Mouse (Mus musculus): ENCODE measurements around the gene Hlx. TPM values are rescaled to one million over a fixed set of nuclear protein-coding genes. Genes with fewer than 3 reads are reported as not detected.

Hlx gene
- 34.7 TPM for polyA plus RNA-seq (2012; fragmentation: generic; extraction: Trizol)
- long read RNA-seq, experiment 1, transcript Hlx-201 (4 exons, 2,278 nt), result major isoform, 6 of 8 reads
- long read RNA-seq, experiment 1, partial matches to known transcripts, result 2 of 8 reads
- long read RNA-seq, experiment 1, other reads (novel, unspliced or antisense), result 0 of 8 reads
- long read RNA-seq, experiment 2, transcript Hlx-201 (4 exons, 2,278 nt), result major isoform, 32 of 34 reads
- long read RNA-seq, experiment 2, partial matches to known transcripts, result 1 of 34 reads
- long read RNA-seq, experiment 2, other reads (novel, unspliced or antisense), result 1 of 34 reads

- Histone ChIP-seq H3K79me3 (ENCODE audit: low read depth) (peaks cover 31% of the 10 kb centered on the region), H3K79me2 (ENCODE audit: control insufficient read depth, insufficient read depth) (peaks cover 46% of the 10 kb centered on the region), H3K4me3 (ENCODE audit: insufficient read depth, poor library complexity, severe bottlenecking) (peak within 1 kb of the TSS; percentile 80), H3K27me3 (ENCODE audit: control insufficient read depth, insufficient read depth, insufficient read length) (no peaks in the 10 kb centered on the region), H3ac (ENCODE audit: control insufficient read depth, insufficient read length, low read depth) (peak within 1 kb of the TSS; percentile 91), H3K36me3 (ENCODE audit: control insufficient read depth, insufficient read depth) (peaks cover 34% of the 10 kb centered on the region)
- TF ChIP-seq CEBPB (IDR thresholded peaks at IDR 0.05; ENCODE audit: low read depth), result peak; percentile 93
- TF ChIP-seq CTCF (IDR thresholded peaks at IDR 0.05; ENCODE audit: control insufficient read depth, insufficient read depth, insufficient read length), result no peak
- TF ChIP-seq MAX (IDR thresholded peaks at IDR 0.05), result peak; percentile 75
These were observed at the start of gene Hlx for GRCm38 (mm10) chr1:184732556-184733049. Gene Hlx, minus strand, starts transcription at chr1:184732619.

- TF ChIP-seq MAX (IDR thresholded peaks at IDR 0.05), result no peak
- no peak for TF ChIP-seq MYOG (IDR thresholded peaks at IDR 0.05; ENCODE audit: control insufficient read depth, extremely low read depth, insufficient read length)
- TF ChIP-seq FOSL1 (IDR thresholded peaks at IDR 0.05; ENCODE audit: insufficient read depth, low read length, poor library complexity, severe bottlenecking), result peak; percentile 92
- peak; percentile 67 for TF ChIP-seq MYOD1 (IDR thresholded peaks at IDR 0.05; ENCODE audit: control insufficient read depth, insufficient read length, low read depth)
- no peak for TF ChIP-seq CEBPB (IDR thresholded peaks at IDR 0.05; ENCODE audit: low read depth)
- no peak overlapping the region for H3K4me3 ChIP-seq (ENCODE audit: insufficient read depth, poor library complexity, severe bottlenecking)
These were observed 49.7 kb upstream of the Hlx start for GRCm38 (mm10) chr1:184782161-184782513.

GRCm38 (mm10) chr1:184781286-184782160 is 49.1 kb upstream of the Hlx start:
- Histone ChIP-seq H3K4me3 (ENCODE audit: insufficient read depth, poor library complexity, severe bottlenecking) (no peak overlapping the region), H3ac (ENCODE audit: control insufficient read depth, insufficient read length, low read depth) (no peak overlapping the region), H3K36me3 (ENCODE audit: control insufficient read depth, insufficient read depth) (no peaks in the 10 kb centered on the region), H3K79me2 (ENCODE audit: control insufficient read depth, insufficient read depth) (no peaks in the 10 kb centered on the region), H3K79me3 (ENCODE audit: low read depth) (no peaks in the 10 kb centered on the region), H3K27me3 (ENCODE audit: control insufficient read depth, insufficient read depth, insufficient read length) (no peaks in the 10 kb centered on the region)
- TF ChIP-seq MAX (IDR thresholded peaks at IDR 0.05) (no peak), MYOG (IDR thresholded peaks at IDR 0.05; ENCODE audit: control insufficient read depth, extremely low read depth, insufficient read length) (no peak), FOSL1 (IDR thresholded peaks at IDR 0.05; ENCODE audit: insufficient read depth, low read length, poor library complexity, severe bottlenecking) (no peak), CEBPB (IDR thresholded peaks at IDR 0.05; ENCODE audit: low read depth) (no peak), USF1 (IDR thresholded peaks at IDR 0.05; ENCODE audit: low read depth) (no peak), CTCF (IDR thresholded peaks at IDR 0.05; ENCODE audit: control insufficient read depth, insufficient read depth, insufficient read length) (no peak), MYOD1 (IDR thresholded peaks at IDR 0.05; ENCODE audit: control insufficient read depth, insufficient read length, low read depth) (peak; percentile 5)

More at GRCm38 (mm10) chr1:184782161-184782513, 49.7 kb upstream of the Hlx start:
- Histone ChIP-seq H3ac (ENCODE audit: control insufficient read depth, insufficient read length, low read depth) (no peak overlapping the region), H3K36me3 (ENCODE audit: control insufficient read depth, insufficient read depth) (no peaks in the 10 kb centered on the region), H3K79me2 (ENCODE audit: control insufficient read depth, insufficient read depth) (no peaks in the 10 kb centered on the region), H3K27me3 (ENCODE audit: control insufficient read depth, insufficient read depth, insufficient read length) (no peaks in the 10 kb centered on the region), H3K79me3 (ENCODE audit: low read depth) (no peaks in the 10 kb centered on the region)

DNA sequence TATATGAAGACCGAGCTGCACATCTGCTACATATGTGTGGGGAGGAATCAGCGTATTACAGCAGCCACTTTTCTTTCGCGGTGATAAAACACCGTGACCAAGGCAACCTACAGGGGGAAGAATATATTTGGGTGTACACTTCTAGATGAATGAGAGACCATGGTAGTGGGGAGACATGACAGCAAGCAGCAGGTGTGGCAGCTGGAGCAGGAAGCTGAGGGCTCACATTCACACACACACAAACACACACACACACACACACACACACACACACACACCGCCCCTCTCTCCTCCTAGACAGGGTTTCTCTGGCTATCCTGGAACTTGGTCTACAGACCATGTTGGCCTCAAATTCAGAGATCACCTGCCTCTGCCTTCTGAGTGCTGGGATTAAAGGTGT is 45.7 kb upstream of the Hlx start:
- H3ac ChIP-seq (ENCODE audit: control insufficient read depth, insufficient read length, low read depth), result no peak overlapping the region
- no peak for TF ChIP-seq FOSL1 (IDR thresholded peaks at IDR 0.05; ENCODE audit: insufficient read depth, low read length, poor library complexity, severe bottlenecking)
- TF ChIP-seq CEBPB (IDR thresholded peaks at IDR 0.05; ENCODE audit: low read depth), result no peak
- no peak for TF ChIP-seq USF1 (IDR thresholded peaks at IDR 0.05; ENCODE audit: low read depth)
- no peak for TF ChIP-seq CTCF (IDR thresholded peaks at IDR 0.05; ENCODE audit: control insufficient read depth, insufficient read depth, insufficient read length)
- no peak for TF ChIP-seq MAX (IDR thresholded peaks at IDR 0.05)
- TF ChIP-seq MYOD1 (IDR thresholded peaks at IDR 0.05; ENCODE audit: control insufficient read depth, insufficient read length, low read depth), result no peak
- no peak for TF ChIP-seq MYOG (IDR thresholded peaks at IDR 0.05; ENCODE audit: control insufficient read depth, extremely low read depth, insufficient read length)
- no peak overlapping the region for H3K4me3 ChIP-seq (ENCODE audit: insufficient read depth, poor library complexity, severe bottlenecking)
- no peaks in the 10 kb centered on the region for H3K79me3 ChIP-seq (ENCODE audit: low read depth)
- H3K36me3 ChIP-seq (ENCODE audit: control insufficient read depth, insufficient read depth), result no peaks in the 10 kb centered on the region
- no peaks in the 10 kb centered on the region for H3K27me3 ChIP-seq (ENCODE audit: control insufficient read depth, insufficient read depth, insufficient read length)
- H3K79me2 ChIP-seq (ENCODE audit: control insufficient read depth, insufficient read depth), result no peaks in the 10 kb centered on the region

DNA sequence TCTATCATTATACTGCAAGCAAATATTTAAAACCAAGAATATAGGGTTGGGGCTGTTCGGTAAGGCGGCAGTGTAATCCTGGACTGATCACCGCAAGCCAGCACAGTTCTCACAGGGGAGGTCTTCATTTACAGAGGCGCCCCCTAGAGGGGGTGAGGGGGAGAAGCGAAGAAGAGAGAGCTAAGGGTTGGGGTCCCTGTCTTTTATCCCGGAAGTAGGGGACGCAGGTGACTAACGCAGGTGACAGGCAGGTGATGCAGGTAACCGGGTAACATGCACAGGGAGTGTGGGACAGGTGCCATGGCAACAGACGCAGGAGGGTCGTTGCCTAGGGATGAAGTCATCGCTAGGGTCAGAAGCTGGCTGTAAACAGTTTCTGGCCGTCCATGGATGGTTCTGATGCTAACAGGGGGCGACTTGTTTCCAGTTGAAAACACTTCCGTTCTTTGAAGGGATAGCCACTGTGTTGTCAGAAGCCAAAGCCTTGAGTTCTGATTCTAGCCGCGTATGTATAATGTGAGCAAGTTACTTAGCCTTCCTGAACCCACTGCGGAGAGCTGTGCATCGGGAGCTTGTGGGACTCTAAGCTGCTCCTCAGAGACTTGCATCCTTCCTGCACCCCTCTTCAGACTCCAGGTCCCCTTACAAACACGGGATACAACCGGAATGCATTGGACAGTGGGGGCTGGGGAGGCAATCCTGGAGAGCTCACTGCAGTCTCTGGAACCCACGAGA is 44.8 kb upstream of the Hlx start:
- H3K36me3 ChIP-seq (ENCODE audit: control insufficient read depth, insufficient read depth), result no peaks in the 10 kb centered on the region
- no peak overlapping the region for H3ac ChIP-seq (ENCODE audit: control insufficient read depth, insufficient read length, low read depth)
- no peaks in the 10 kb centered on the region for H3K79me2 ChIP-seq (ENCODE audit: control insufficient read depth, insufficient read depth)
- no peak overlapping the region for H3K4me3 ChIP-seq (ENCODE audit: insufficient read depth, poor library complexity, severe bottlenecking)
- no peaks in the 10 kb centered on the region for H3K27me3 ChIP-seq (ENCODE audit: control insufficient read depth, insufficient read depth, insufficient read length)
- TF ChIP-seq MYOD1 (IDR thresholded peaks at IDR 0.05; ENCODE audit: control insufficient read depth, insufficient read length, low read depth) (no peak), CTCF (IDR thresholded peaks at IDR 0.05; ENCODE audit: control insufficient read depth, insufficient read depth, insufficient read length) (no peak), FOSL1 (IDR thresholded peaks at IDR 0.05; ENCODE audit: insufficient read depth, low read length, poor library complexity, severe bottlenecking) (no peak), CEBPB (IDR thresholded peaks at IDR 0.05; ENCODE audit: low read depth) (no peak), USF1 (IDR thresholded peaks at IDR 0.05; ENCODE audit: low read depth) (no peak), MAX (IDR thresholded peaks at IDR 0.05) (no peak), MYOG (IDR thresholded peaks at IDR 0.05; ENCODE audit: control insufficient read depth, extremely low read depth, insufficient read length) (no peak)
- no peaks in the 10 kb centered on the region for H3K79me3 ChIP-seq (ENCODE audit: low read depth)
